Mouse (Mus musculus): ENCODE results near the gene Zmynd8.
"Not testable (repeated sequence)": the region's sequence is repeated elsewhere in the genome, so short reads cannot be mapped to it uniquely, and the experiment has no call there.

The Zmynd8 gene

DNA sequence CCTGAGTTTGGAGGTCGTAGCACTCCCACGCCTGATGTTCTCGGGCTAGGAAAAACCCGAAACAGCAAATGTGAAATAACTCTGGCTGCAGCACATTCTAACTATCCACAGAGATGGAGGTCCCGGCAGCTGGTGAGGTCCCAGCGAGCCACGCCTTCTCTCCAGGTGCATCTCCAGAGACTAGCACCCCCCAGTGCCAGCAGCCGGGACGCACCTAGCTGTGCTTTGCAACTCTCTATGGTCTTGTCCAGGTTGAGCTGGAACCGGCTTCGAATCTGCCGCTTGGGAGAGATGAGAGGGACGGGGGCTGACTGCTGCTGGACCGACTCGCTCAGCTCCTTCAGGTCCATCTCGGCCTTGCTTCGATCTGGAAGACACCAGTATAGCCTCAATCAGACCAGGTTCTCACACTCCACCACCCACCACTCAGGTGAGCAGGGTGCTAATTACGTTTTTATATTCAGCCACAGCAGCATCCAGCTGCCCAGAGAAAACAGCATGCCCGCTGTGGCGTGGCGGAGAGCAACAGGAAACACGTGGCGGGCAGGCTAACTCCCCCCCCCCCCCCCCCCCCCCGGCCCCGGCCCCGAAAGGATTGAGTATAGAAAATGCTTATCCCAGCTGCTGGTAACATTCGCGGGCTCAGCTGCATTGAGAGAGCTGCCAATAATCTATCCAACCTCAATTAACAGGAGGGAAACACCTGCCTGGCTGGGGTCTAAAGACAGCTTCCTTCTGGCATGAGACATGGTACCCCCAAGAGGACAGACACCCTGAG lies 83.5 kb downstream of the Zmynd8 start:
- intact Hi-C loops (cut with DNase I), result loop anchor here (5.0 kb wide), 1 partner anchor 232 kb away; no protein-coding TSS in a partner anchor

DNA sequence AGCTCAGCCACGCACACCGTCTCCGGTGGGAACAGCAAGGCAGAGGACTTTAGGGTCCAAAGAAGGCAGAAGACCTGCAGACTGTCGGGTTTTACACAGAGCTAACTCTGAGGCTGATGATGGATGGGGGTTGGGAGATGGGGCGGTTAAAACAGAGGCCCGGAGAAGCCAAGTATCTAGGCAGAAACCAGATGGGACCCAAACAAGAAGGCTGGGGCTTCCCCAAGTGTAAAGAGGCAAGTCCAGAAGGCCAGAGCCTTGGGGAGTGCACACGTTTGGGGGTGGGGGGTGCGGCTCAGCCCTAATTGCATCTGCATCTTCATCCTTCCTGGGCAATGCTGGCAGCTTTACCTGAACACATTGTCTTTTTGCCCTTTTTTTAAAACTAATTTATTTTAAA lies 85.9 kb downstream of the Zmynd8 start:
- intact Hi-C loops (cut with DNase I), result no loop called here

DNA sequence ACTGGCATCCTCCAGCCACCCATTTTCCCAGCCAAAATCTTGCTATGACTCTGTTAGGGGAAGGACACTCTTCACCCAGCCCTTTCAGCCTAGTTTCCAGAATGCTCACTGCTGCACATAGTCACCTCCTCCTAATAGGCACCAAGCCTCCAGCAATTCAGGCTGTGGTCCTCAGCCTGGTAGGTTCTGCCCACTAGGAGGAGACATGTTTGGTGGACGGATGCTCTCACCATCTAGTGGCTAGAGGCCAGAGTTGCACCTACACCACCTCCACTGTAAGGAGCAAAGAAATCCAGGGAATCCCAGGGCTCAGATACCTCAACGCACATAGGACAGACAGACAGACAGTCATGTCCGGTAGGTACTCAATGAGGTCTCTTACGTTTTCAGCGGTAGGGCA lies 87.3 kb downstream of the Zmynd8 start:
- intact Hi-C loops (cut with DNase I), result no loop called here

DNA sequence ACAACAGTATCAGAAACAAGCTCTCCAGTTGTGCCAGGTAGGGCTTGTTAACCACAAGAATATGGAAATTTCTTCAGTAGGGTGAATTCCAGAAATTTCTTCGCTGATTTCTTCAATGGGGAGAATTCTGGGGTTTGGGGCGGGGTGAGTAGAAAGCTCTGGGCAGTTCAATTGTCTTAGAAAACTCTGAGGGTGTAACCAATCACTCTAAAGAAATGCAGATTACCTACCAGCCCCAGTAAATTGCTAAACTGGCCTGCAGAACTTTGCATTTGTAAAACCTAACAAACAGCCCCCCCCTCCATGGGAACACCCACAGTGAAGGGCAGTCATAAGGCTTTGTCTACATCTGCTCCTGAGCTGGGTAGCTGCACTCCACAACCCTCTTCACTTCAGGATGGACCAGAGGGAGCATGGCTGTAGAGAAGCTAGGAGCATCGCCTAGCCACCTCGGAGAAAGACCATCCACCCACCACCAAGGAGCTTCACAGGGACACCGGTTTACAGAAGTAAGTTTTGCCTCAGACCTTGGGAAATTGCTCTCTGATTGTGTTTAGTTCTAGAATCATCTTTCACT lies 88.8 kb downstream of the Zmynd8 start:
- intact Hi-C loops (cut with DNase I), result no loop called here

DNA sequence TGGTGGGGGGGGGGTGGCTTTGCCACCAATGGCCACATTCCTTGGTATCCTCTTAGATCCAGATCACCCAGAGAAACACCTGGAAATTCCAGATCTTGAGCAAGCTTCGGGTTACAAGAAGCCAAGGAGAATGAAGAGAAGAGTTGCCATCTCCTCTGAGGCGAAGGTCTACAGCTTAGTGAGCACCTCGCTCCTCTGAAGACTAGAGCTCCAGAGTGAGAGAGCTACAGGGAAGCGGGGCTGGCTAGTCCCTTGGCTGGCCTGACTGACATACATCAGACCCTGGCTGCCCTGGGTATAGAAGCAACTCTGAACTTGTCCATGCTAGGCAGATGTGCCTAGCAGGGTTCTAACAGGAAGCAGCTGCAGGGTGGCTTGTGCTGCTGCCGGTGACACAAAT lies 89.7 kb downstream of the Zmynd8 start:
- intact Hi-C loops (cut with DNase I), result no loop called here

DNA sequence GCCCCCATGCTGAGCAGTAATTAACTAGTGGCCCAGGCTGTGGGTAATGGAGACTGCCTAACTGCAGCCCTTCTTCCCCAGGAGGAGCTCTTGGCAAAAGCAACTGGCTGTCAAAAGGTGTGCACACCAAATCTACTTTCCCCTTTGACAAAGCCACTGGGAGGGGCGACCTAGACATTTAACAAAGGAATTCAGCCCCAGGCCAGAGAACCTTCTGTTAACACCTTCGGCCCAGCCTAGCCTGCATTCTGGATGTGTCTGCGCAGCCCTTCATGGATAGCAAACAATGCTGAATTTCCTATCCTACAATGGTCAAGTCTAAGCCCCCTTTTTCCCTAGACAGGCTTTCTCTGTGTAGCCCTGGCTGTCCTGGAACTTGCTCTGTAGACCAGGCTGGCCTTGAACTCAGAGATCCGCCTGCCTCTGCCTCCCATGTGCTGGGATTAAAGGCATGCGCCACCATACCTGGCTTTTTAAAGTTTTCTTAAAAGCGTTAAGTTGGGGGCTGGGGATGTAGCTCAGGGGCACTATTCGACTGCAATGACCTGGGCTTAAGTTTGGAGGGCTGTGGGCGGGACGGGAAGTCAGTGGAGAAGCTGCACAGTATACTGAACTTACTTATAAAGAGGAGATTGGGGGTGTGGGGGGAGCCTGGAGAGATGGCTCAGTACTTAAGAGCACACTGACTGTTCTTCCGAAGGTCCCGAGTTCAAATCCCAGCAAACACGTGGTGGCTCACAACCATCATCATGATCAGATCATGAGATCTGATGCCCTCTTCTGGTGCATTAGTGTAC lies 90.4 kb downstream of the Zmynd8 start:
- intact Hi-C loops (cut with DNase I), result no loop called here

DNA sequence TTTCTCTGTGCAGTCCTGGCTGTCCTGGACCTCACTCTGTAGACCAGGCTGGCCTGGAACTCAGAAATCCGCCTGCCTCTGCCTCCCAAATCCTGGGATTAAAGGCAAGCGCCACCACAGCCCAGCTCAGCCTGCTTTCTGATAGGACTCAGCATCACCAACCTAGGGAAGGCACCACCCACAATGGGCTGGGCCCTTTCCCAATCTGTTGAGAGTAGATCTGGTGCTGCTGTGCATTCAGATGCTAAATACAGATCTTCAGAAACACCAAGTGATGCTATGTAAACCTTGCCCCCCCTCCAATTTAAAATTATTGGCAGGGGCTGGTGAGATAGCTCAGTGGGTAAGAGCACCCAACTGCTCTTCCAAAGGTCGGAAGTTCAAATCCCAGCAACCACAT lies 98.6 kb downstream of the Zmynd8 start:
- intact Hi-C loops (cut with DNase I), result not testable (repeated sequence)

DNA sequence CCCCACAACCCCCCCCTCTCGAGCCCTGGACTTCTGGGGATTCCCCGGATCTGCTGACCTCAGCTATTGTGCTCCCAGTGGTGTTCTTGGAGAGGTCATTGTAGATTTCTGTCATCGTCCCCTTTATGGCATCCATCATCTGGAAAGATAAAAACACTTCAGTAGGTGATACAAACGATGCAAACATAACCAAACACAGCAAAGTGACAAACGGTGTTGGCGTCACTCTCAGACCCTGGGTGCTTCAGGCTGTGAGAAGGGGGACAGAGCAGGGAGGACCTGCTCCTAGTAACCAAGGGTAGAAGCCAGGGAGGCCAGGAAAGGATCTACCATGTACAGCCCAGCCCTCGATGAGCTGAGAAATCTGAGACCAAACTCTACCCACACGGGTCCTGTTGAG lies 100.9 kb downstream of the Zmynd8 start:
- intact Hi-C loops (cut with DNase I), result no loop called here

DNA sequence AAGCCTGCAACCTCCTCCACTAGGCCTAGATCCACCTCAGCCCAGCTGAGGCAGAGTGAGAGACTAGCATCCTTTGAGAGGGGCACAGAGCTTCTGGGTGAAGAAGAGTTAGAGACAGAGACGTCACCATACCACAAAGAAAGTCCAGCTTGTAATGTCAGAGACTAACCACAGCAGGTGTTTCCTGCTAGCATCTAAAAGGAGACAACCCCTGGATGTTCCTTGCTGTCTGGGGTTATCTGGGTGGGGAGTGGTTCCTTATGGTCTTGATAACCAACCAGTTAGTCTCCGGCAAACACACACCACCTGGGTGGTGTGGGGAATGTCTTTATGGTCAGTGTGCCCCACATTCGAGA lies 105.6 kb downstream of the Zmynd8 start:
- intact Hi-C loops (cut with DNase I), result no loop called here

DNA sequence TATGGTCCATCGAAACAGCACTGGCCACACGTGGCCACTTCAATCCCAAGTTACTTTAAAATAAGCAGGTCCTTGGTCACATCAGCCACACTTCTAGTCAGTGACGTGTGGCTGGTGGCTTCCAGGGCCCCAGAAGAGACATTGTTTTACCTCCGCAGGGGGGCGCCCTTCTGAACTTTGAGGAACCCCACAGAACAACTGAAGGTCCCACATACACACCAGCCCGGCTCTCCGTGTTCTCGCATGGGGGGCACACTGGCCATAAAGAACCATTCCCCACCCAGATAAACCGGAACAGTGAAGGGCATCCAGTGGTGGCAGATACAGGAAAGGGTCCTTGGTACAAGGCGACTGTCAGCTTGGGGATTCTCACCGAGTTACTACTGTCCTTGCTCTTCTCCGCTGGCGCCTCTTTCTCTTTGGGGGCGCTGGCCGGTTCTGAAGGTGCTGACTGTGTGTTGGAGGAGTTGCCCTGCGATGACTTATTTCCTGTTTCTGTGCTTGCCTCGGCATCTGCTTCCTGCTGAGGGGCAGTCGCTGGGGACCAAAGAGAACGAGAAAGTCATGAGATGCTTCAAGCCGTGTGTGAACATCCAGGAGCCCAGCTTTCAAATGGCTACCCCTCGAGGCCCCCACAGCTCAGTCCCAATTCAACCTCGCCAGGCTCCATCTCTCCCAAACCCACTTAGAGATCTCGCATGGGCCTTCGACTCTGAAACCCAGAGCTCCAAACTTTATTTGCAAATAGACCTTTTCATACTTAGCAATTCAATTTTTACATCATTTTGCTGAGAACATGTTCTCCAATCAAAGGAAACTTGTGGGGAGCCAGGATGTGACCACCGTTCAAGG lies 106.2 kb downstream of the Zmynd8 start:
- intact Hi-C loops (cut with DNase I), result no loop called here

DNA sequence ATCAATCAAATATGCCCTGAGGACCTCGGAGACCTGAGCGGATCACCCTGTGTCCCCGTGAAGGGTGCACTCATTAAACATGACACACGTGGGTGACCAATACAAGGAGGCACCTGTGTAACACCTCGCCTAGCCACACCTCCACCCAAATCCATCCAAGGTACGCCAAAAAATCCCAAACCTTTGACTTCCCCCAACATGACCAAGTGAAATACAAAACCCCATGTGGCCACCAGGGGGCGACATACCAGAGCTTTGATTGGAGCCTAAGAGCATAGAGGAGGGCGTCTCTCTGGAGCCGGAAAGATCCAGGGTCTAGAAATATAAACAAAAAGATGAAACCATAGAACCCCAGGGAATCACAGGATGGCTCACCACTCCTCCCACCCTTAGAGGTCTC lies 107.2 kb downstream of the Zmynd8 start:
- intact Hi-C loops (cut with DNase I), result no loop called here

DNA sequence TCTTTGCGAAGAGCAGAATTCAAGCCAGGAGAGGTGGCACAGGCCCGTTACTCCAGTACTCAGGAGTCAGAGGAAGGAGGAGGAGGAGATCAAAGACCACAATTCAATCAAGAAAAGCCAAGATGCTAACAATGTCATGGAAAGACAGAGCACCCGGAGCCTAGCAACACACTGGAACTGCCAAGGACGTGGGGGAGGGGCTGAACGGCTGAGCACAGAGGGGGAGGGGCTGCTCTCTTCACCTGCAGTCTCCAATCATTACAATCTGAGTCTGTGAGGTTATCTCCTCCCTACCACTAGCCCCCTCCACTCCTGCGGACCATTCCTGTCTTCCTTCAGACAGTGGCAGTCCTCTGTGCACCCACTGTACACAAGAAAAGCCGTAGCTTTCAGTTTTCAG lies 107.8 kb downstream of the Zmynd8 start:
- intact Hi-C loops (cut with DNase I), result no loop called here

DNA sequence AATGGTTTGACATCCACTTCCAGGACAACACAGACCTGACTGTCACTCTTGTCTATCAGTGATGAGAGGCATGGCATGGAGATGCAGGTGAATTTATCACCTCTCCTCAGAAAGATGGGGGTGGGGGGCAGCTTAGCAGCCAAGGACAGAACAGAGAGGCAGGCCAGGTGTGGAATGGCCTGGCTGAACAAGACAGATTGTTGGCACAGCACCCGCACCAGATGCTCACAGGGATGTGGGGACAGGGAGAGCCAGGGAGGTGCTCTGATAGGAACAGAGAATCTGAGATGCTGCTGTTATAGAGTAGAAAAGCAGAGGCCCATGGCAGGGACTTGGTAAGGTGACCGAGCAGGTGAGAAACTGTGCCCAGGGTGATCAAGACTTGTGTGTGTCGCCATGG lies 109.1 kb downstream of the Zmynd8 start:
- intact Hi-C loops (cut with DNase I), result loop anchor here (10.0 kb wide), 1 partner anchor 255 kb away; no protein-coding TSS in a partner anchor

DNA sequence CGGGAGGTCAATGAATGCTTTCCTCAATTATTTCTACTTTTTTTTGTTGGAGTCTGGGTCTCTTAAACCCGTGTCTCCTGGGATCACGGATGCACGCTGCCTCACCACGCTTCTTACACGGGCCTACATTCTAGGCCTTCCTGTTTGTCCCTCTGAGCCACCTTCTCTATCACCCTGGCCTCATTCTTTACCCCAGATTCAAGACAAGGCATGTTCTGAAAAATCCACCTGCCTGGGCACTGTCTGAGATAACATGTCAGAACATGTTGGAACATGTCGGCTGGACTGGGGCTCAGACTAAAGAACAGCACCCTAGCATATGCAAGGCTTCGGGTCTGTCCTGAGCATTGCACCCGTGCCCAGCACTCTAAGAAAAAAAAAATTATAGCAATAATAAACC lies 110.0 kb downstream of the Zmynd8 start:
- intact Hi-C loops (cut with DNase I), result loop anchor here (10.0 kb wide), 1 partner anchor 256 kb away; no protein-coding TSS in a partner anchor

DNA sequence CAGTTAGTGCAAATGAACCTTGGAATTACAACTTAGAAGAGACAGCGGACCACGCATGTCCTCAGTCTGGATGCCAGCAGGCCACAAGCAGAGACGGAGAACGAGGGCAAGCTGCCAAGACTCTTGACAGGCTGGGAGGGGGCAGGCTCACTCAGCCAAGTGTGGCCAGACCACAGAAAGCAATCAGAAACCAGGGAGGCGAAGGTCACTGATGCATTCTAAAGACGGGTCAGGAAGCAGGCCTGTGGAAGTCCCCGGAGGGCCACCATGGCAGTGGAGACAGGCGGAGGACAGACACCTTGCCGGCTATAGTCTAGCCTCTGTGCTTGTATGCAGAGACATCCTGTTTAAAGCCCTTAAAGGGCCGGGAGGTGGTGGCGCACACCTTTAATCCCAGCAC lies 110.8 kb downstream of the Zmynd8 start:
- intact Hi-C loops (cut with DNase I), result loop anchor here (10.0 kb wide), 1 partner anchor 257 kb away; no protein-coding TSS in a partner anchor

DNA sequence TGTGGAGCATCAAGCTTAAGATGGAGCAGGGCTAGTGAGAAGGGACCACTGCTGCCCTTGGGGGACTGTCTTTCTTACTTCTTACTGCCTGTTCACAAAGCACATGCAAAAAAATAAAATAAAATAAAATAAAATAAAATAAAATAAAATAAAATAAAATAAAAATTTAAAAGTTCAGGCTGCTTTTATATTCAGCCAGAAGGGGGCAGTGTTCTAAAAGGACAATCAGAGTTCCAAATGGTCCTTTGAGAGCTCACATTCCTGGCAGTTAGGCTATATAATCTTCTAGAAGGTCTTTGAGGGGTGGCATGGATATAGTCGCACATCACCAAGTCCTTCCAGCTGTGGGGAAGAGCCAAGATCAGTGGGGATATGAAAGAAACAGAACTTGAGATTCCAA lies 112.3 kb downstream of the Zmynd8 start:
- intact Hi-C loops (cut with DNase I), result loop anchor here (10.0 kb wide), 1 partner anchor 258 kb away; no protein-coding TSS in a partner anchor

DNA sequence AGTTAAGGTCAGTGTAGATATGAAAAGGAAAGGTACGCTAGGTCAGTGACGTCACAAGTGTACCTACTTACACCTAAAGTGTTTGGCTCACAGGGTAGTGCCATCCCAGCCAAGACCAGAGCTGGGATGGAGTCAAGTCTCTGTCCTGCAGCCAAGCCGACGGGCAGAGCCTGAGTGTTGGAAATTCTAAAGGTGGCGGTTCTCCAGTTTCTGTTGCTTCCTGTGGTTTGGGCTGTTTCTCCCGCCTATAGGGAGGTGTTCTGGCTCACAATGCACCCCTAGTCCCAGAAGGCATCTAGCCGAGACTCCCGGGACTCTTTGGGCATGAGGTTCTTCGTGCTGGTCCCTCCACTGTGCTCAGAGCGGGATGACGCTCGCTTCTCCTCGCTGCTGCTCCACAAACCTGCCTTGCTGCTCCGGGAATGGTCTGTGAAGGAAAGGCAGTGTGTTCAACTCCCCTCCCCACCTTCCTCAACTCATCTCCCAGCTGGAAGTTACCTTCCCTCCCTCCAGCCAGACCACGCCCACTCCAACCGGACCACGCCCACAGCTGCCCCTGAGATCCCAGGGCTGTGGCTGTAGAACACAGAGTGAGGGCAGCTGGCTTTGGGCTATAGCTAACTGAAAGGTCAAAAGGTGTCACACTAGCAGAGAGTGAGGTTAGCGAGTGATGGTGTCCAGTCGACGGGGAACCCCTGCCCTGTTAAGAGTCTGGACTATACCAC lies 113.3 kb downstream of the Zmynd8 start:
- intact Hi-C loops (cut with DNase I), result loop anchor here (10.0 kb wide), 1 partner anchor 259 kb away; no protein-coding TSS in a partner anchor

DNA sequence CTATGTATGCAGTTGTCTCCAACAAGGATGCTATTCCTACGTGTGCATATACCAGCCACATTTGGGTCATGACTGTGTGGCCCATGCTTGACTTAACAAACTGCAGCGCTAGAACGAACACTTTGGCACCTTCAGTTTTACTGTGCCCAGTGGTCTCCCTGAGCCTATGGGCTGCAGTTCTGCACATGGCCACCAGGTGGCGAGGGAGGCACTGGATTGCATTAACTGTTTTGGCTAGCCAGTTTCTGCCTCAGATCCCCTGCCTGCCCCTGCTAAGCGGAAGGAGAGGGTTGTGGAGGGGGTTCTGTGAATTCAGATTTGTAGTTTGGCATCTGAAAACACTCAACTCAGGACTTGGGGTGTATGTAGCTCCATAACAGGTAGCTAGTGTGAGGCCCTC lies 116.5 kb downstream of the Zmynd8 start:
- intact Hi-C loops (cut with DNase I), result loop anchor here (10.0 kb wide), 1 partner anchor 262 kb away; no protein-coding TSS in a partner anchor

DNA sequence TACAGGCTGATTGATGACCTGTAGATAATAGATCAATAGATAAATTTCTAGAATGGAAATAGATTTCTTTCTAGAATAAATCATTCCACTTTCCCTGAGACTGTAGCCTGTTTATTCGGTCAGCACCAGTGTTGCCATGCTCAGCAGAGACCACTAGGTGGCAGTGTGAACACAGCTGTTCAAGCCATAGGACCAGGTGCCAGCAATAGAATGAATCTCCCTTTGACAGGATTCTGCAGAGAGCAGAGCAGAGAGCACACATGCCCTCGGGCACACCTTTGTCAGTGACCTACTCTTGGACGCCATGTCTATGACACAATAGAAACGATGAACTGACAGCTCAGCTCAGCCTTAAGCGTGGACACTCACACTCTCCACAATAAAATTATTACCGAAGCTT lies 119.9 kb downstream of the Zmynd8 start:
- intact Hi-C loops (cut with DNase I), result no loop called here

DNA sequence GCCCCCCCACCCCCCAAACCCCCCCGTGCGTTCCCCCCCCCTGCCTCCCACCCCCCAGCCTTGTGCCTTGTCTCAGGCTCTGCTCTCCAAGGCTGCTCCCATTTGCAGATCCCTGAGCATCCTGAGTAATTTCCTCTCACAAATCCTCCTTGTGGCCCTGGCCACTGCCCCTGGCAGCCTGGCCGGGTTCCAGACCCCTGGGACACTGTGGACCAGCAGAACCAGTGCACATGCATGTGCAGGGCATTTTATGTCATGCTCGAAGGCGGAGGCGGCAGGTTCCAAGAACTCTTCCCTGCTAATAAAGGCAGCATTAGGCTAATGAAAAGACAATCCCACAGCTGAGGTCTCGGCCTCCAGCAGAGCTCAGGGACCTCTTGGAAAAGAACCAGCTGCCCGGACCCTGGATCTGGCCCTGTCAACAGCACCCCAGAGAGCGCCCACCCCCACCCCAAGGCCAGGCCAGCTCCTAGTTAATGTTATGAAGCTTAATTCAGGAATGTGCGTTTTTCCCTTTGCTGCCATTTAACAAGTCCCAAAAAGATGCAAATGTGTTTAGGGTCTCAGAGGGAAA lies 129.4 kb downstream of the Zmynd8 start:
- intact Hi-C loops (cut with DNase I), result no loop called here

All from adrenal gland (tissue).